Mouse (Mus musculus): ENCODE data around the gene Mcts2. TPM values are rescaled to one million over a fixed set of nuclear protein-coding genes. Genes with fewer than 3 reads are reported as not detected.

Gene Mcts2
- polyA plus RNA-seq, 1 experiment = 19.2 TPM

- no peak overlapping the region for H3K27ac ChIP-seq (ENCODE audit: insufficient read depth, low read length)
- DNase-seq = no peak
- no peak overlapping the region for H3K4me3 ChIP-seq (replicated peaks; ENCODE audit: insufficient read depth, low read depth, low read length)
- WGBS = 36% methylated on average over 6 of the region's 6 CpGs
- H3K27me3 ChIP-seq (ENCODE audit: control insufficient read depth, insufficient read depth, low read length) = no peaks in the 10 kb centered on the region; the same call in 1 of the 2 replicates
- H3K4me1 ChIP-seq (ENCODE audit: control insufficient read depth, insufficient read depth, low read length) = peaks cover 3% of the 10 kb centered on the region
- TF ChIP-seq POLR2A (IDR thresholded peaks at IDR 0.05; ENCODE audit: borderline replicate concordance, insufficient read depth, low read length) = no peak
- TF ChIP-seq CTCF (IDR thresholded peaks at IDR 0.05; ENCODE audit: borderline replicate concordance, insufficient read depth, low read depth, low read length) = no peak
Measured at GRCm38 (mm10) chr2:152716241-152716772, 29.5 kb downstream of the Mcts2 start.

- Histone ChIP-seq H3K27ac (ENCODE audit: insufficient read depth, low read length) (no peak overlapping the region), H3K4me3 (replicated peaks; ENCODE audit: insufficient read depth, low read depth, low read length) (no peak overlapping the region), H3K27me3 (ENCODE audit: control insufficient read depth, insufficient read depth, low read length) (no peaks in the 10 kb centered on the region; the same call in 1 of the 2 replicates), H3K4me1 (ENCODE audit: control insufficient read depth, insufficient read depth, low read length) (peaks cover 3% of the 10 kb centered on the region)
- no peak for TF ChIP-seq CTCF (IDR thresholded peaks at IDR 0.05; ENCODE audit: borderline replicate concordance, insufficient read depth, low read depth, low read length)
- no peak for TF ChIP-seq POLR2A (IDR thresholded peaks at IDR 0.05; ENCODE audit: borderline replicate concordance, insufficient read depth, low read length)
- 54% methylated on average over 11 of the region's 11 CpGs for WGBS
- no peak for DNase-seq
Measured at GRCm38 (mm10) chr2:152717652-152718051, 30.8 kb downstream of the Mcts2 start.

- Histone ChIP-seq H3K27me3 (ENCODE audit: control insufficient read depth, insufficient read depth, low read length) (no peaks in the 10 kb centered on the region; the same call in 1 of the 2 replicates), H3K4me1 (ENCODE audit: control insufficient read depth, insufficient read depth, low read length) (peaks cover 3% of the 10 kb centered on the region), H3K4me3 (replicated peaks; ENCODE audit: insufficient read depth, low read depth, low read length) (no peak overlapping the region), H3K27ac (ENCODE audit: insufficient read depth, low read length) (no peak overlapping the region)
- no peak for DNase-seq
- 53% methylated on average over 6 of the region's 6 CpGs for WGBS
- TF ChIP-seq CTCF (IDR thresholded peaks at IDR 0.05; ENCODE audit: borderline replicate concordance, insufficient read depth, low read depth, low read length) = no peak
- no peak for TF ChIP-seq POLR2A (IDR thresholded peaks at IDR 0.05; ENCODE audit: borderline replicate concordance, insufficient read depth, low read length)
Measured at GRCm38 (mm10) chr2:152718076-152718475, 31.2 kb downstream of the Mcts2 start.

GRCm38 (mm10) chr2:152723651-152724331 lies 37.0 kb downstream of the Mcts2 start:
- Histone ChIP-seq H3K27ac (ENCODE audit: insufficient read depth, low read length) (no peak overlapping the region; the same call in 1 of the 2 replicates), H3K27me3 (ENCODE audit: control insufficient read depth, insufficient read depth, low read length) (0 out of 2 replicates have a peak, but pooled peaks cover 1% of the 10 kb centered on the region), H3K4me1 (ENCODE audit: control insufficient read depth, insufficient read depth, low read length) (no peaks in the 10 kb centered on the region; the same call in 1 of the 2 replicates), H3K4me3 (replicated peaks; ENCODE audit: insufficient read depth, low read depth, low read length) (no peak overlapping the region)
- no peak for DNase-seq
- 16% methylated on average over 37 of the region's 37 CpGs for WGBS
- no peak for TF ChIP-seq CTCF (IDR thresholded peaks at IDR 0.05; ENCODE audit: borderline replicate concordance, insufficient read depth, low read depth, low read length)
- no peak for TF ChIP-seq POLR2A (IDR thresholded peaks at IDR 0.05; ENCODE audit: borderline replicate concordance, insufficient read depth, low read length)

GRCm38 (mm10) chr2:152724332-152724723 lies 37.5 kb downstream of the Mcts2 start:
- no peak overlapping the region; the same call in 1 of the 2 replicates for H3K27ac ChIP-seq (ENCODE audit: insufficient read depth, low read length)
- 0 out of 2 replicates have a peak, but pooled peaks cover 1% of the 10 kb centered on the region for H3K27me3 ChIP-seq (ENCODE audit: control insufficient read depth, insufficient read depth, low read length)
- 92% methylated on average over 3 of the region's 3 CpGs for WGBS
- TF ChIP-seq POLR2A (IDR thresholded peaks at IDR 0.05; ENCODE audit: borderline replicate concordance, insufficient read depth, low read length) (no peak), CTCF (IDR thresholded peaks at IDR 0.05; ENCODE audit: borderline replicate concordance, insufficient read depth, low read depth, low read length) (no peak)
- H3K4me1 ChIP-seq (ENCODE audit: control insufficient read depth, insufficient read depth, low read length) = peaks cover under 1% of the 10 kb centered on the region; the same call in 1 of the 2 replicates
- no peak overlapping the region for H3K4me3 ChIP-seq (replicated peaks; ENCODE audit: insufficient read depth, low read depth, low read length)
- DNase-seq = no peak

- WGBS = 82% methylated on average over 15 of the region's 15 CpGs
- H3K4me1 ChIP-seq (ENCODE audit: control insufficient read depth, insufficient read depth, low read length) = peaks cover 6% of the 10 kb centered on the region; the same call in 1 of the 2 replicates
- H3K27me3 ChIP-seq (ENCODE audit: control insufficient read depth, insufficient read depth, low read length) = 0 out of 2 replicates have a peak, but pooled peaks cover 1% of the 10 kb centered on the region
- H3K4me3 ChIP-seq (replicated peaks; ENCODE audit: insufficient read depth, low read depth, low read length) = no peak overlapping the region
- H3K27ac ChIP-seq (ENCODE audit: insufficient read depth, low read length) = no peak overlapping the region
- no peak for TF ChIP-seq CTCF (IDR thresholded peaks at IDR 0.05; ENCODE audit: borderline replicate concordance, insufficient read depth, low read depth, low read length)
- no peak for TF ChIP-seq POLR2A (IDR thresholded peaks at IDR 0.05; ENCODE audit: borderline replicate concordance, insufficient read depth, low read length)
- no peak for DNase-seq
Measured at GRCm38 (mm10) chr2:152725178-152725750, 38.4 kb downstream of the Mcts2 start.

- H3K27me3 ChIP-seq (ENCODE audit: control insufficient read depth, insufficient read depth, low read length) = 0 out of 2 replicates have a peak, but pooled peaks cover 1% of the 10 kb centered on the region
- no peak for DNase-seq
- no peak for TF ChIP-seq POLR2A (IDR thresholded peaks at IDR 0.05; ENCODE audit: borderline replicate concordance, insufficient read depth, low read length)
- TF ChIP-seq CTCF (IDR thresholded peaks at IDR 0.05; ENCODE audit: borderline replicate concordance, insufficient read depth, low read depth, low read length) = no peak
- WGBS = 91% methylated on average over 6 of the region's 6 CpGs
- H3K4me3 ChIP-seq (replicated peaks; ENCODE audit: insufficient read depth, low read depth, low read length) = no peak overlapping the region
- peaks cover 6% of the 10 kb centered on the region; the same call in 1 of the 2 replicates for H3K4me1 ChIP-seq (ENCODE audit: control insufficient read depth, insufficient read depth, low read length)
- H3K27ac ChIP-seq (ENCODE audit: insufficient read depth, low read length) = no peak overlapping the region
Measured at GRCm38 (mm10) chr2:152726213-152726612, 39.4 kb downstream of the Mcts2 start.
